Comparison of ENCODE assay signal across 23 mouse cellular contexts in genomic region chr7:88440301-88440700, GRCm38 (mm10). TPM values are rescaled to one million over a fixed set of nuclear protein-coding genes. Genes with fewer than 3 reads are reported as not detected.
"Had no signal": no experiment of that assay in that cellular context is flagged by ENCODE, and none has a peak within 500 bp of the region (broad histone marks: within the 10 kb centered on the region; RNA-seq: fewer than 3 reads in every experiment).

No protein-coding gene starts in this region.

- ATAC-seq: hindbrain, postnatal 0 days; intestine, embryonic 16.5 days had no signal

- H3K4me3 ChIP-seq: gastrocnemius, adult 2 months; heart, adult 2 months; heart, embryonic 13.5 days; heart, embryonic 15.5 days; hindbrain, embryonic 13.5 days; hindbrain, embryonic 15.5 days; kidney, embryonic 15.5 days; left cerebral cortex, adult 2 months; limb, embryonic 10.5 days; limb, embryonic 12.5 days had no signal

- DNase-seq: gastrocnemius, adult 2 months; gastrocnemius, postnatal 10 days; gastrocnemius, postnatal 25 days; heart, adult 11 months; heart, adult 2 months; heart, postnatal 14 days; heart, postnatal 36 days; kidney, adult 11 months; kidney, adult 2 months; kidney, adult 9 months; kidney, postnatal 14 days; kidney, postnatal 36 days; liver had no signal

- H3K4me1 ChIP-seq: heart, embryonic 13.5 days; heart, embryonic 15.5 days; hindbrain, embryonic 13.5 days; hindbrain, embryonic 15.5 days; kidney, embryonic 15.5 days; limb, embryonic 10.5 days; limb, embryonic 12.5 days had no signal

RNA-seq across cellular contexts. Expression of gene Rab38, which starts 10.2 kb away (rescaled TPM):
- total RNA-seq: gastrocnemius, adult 2 months had no signal
